Mouse (Mus musculus): ENCODE data around the gene Xbp1.

DNA sequence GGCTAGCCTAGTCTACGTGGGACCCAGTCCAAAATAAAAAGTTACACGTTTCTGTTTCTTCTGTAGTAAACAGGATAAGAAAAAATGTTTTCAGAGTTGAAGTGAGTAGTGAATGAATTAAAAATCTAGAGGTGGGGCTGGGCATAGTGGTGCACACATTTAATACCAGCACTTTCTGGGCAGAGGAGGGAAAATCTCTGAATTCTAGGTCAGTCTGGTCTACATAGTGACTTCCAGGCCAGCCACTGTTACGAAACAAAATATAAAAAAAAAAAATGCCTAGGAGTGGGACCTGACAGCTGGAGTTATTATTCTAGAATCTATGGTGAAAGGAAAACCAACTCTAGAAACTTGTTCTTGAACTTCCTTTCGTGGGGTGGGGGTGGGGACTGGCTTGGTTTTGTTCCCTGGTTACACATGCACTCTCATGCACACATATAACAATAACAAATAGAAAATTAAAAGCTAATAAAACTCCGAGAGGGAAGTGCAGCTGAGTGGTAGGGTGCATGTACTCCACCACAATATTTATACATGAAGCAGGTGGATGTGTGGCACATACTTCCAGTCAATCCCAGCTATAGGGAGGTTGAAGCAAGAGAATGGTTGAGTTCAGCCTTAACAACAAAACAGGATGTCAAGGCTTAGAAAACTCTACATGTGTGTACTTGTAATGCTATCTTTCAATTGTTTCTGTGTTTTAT is 22.2 kb downstream of the Xbp1 start:
- TF ChIP-seq POLR2A (IDR thresholded peaks at IDR 0.05; ENCODE audit: borderline replicate concordance, extremely low read depth, insufficient read depth, insufficient read length, poor library complexity, severe bottlenecking): no peak
- no peak for TF ChIP-seq CTCF (IDR thresholded peaks at IDR 0.05; ENCODE audit: borderline replicate concordance, extremely low read depth, insufficient read depth, insufficient read length)
